Mouse (Mus musculus) spleen, embryonic (tissue): ENCODE data around the gene Bzw1.
"Not testable (repeated sequence)": the region's sequence is repeated elsewhere in the genome, so short reads cannot be mapped to it uniquely, and the experiment has no call there.

Experiments used
- CTCF ChIA-PET: fragments of 350-600 bp; sonication (Branson Sonifier 250); formaldehyde crosslinking; loops from one replicate; lab custom pipeline; 2022; lab: Charles Lee

The Bzw1 gene

DNA sequence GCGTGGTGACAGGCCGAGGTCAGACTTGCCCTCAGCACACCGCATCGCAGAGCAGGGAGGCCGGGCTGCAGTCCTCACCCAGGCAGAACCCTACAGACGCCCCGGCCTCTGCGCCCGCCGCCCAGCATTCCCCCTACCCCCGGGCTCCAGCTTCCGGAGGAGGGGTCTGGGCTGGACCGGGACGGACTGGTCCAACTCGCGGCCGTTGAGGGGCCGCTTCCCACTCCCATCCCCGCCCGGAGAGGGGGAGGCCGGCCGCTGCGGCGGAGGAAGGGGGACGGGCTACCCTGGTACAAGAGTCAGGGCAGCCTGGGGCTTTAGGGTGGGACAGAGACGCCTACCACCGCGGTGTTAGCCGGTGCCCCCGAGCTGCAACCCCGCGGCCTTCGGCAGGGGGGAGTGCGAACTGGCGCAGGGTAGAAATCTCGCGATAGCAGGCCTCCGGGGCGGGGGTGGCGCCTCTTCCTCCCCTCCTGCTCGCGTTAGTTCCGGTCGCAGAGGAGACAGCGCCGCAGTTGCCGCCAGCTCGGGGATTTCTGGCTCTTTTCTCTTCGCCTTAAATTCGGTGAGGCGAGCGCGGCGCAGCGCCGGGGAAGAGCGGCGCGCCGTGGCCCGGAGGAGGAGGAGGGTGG lies at the start of gene Bzw1:
TSS of gene Bzw1 (plus strand) at position 247 of the 632 bp plus-strand sequence.
- CTCF ChIA-PET = no interaction called here

DNA sequence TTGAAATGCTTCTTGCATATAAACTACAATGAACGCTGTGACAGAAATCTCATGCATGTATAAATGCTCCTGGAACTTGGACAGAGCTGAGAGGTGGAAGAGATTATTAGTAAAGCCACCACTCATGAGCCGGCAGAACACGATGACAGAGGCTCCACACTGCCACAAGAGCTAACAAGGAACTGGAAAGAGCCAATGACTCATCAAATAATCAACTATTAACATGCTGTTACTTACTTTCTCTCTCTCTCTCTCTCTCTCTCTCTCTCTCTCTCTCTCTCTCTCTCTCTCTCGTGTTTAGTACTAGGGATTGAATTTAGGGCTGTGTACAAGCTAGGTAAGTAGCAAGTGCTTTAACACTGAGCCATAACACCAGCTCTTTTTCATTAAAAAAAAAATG lies 48.8 kb upstream of the Bzw1 start:
- CTCF ChIA-PET = no interaction called here

- CTCF ChIA-PET = no interaction called here
Observed at GRCm38 (mm10) chr1:58344570-58344969, 48.1 kb upstream of the Bzw1 start.

DNA sequence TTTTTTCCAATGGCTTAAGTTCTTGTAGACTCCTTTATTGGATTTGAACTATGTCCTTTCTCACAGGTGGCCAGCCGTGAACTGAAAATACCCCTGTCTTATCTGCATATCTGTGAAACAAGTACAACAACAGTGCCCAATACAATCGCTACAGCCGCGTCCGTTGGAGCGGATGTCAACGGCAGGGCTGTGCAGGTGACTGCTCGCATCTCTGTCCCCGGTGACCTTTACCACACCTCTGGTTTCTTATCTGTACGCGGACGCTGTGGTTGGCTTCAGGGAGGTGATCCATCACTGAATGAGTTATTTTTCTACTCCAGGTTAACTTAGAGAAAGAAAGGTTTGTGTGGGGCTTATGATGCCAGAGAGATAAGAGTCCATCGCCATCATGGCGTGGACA lies 46.5 kb upstream of the Bzw1 start:
- CTCF ChIA-PET = no interaction called here

DNA sequence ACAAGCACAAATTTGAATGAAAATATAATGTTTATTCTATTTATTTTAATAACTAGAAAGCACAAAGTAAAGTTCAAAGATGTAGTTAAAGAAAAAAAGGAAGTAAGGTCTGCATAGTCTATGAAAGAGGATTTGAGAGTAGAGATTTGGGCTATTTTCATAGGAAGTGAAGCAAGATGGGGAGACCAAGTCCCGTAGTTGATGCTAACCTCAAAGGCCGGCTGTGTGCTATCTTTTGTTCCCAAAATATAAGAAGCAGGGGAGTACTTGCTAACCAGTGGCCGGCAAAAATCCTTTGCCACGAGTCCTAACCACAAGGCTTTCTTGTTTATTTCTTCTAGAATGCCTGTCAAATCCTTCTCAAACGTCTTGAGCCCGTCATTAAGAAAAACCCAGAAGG lies 44.0 kb upstream of the Bzw1 start:
- CTCF ChIA-PET = interaction anchor here (0.6 kb wide), 1 partner anchor 150 kb away, joined by 4 read pairs; no protein-coding TSS in a partner anchor

- CTCF ChIA-PET = no interaction called here
Observed at GRCm38 (mm10) chr1:58353238-58353893, 39.3 kb upstream of the Bzw1 start.

GRCm38 (mm10) chr1:58358958-58359901 lies 33.5 kb upstream of the Bzw1 start:
- CTCF ChIA-PET = no interaction called here

DNA sequence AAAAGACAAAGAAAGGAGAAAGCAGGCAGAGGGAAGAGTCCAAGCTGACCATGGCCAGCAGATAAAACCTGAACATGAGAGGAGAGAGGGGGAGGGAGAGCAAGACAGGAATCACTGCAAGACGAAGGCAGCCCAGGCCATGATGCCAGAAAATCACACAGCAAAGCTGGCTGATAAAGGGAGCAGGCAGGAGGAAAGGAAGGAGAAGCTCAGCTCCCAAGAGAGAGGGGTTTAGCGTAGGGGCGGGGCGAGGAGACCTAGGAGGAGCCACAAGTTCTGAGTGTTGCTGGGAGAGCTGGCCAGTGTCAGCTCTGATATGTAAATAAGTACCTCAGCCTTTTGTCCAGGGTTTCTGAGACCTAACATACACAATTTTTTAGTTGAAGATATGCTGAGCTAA lies 30.4 kb upstream of the Bzw1 start:
- CTCF ChIA-PET = no interaction called here

DNA sequence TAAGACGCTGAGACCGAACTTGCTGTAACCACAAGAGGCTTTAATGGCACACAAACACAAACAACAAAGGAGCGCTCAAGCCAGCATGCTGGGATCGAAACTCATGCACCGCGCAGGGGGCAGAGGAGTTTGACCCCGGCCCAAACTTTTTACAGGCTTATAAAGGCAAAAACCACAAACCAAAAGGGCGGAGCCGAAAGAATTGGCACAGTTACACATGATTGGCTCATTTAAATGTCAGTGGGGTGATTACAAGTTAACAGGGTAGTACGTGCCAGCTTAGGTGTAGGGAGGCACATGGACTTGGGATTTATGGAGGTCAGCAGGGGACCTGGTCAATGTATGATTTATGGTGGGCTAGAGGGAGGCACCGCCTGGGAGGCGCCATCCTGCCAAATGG lies 28.1 kb upstream of the Bzw1 start:
- CTCF ChIA-PET = no interaction called here

- CTCF ChIA-PET = no interaction called here
Observed at GRCm38 (mm10) chr1:58365829-58366228, 26.9 kb upstream of the Bzw1 start.

DNA sequence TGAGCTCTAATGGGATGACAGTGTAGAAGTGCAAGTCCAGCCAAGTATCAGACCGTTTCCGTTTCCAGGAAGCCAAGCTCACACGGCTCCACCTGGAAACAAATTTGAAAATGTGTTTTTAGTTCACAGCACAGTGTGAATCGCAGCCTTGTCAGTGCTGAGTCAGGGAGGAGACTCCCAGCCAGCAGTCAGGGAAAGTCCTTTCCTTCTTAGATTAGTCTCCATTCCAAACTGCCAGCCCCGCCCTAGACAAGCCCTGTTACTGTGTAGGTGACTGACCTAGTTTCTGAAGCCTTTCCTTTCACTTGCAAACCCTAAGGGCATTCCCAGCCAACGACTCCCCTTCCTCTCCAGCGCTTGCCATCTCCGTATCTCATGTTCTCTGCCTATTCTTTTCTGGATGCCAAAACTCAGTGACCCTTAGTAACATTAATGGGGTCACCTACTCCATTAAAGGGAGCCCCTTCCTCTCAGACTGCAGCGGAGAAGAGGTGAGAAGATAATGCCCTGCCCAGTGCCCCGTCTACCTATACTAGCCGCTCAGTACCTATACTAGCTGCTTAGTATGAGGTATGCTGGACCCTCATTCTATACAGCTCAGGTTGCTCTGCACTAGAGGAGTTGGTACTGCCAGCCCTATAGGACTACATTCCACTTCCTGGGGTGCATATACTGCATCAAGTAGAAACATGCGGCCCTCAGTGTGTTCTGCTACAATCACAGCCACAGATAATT lies 25.8 kb upstream of the Bzw1 start:
- CTCF ChIA-PET = no interaction called here

- CTCF ChIA-PET = no interaction called here
Observed at GRCm38 (mm10) chr1:58369716-58370115, 23.0 kb upstream of the Bzw1 start.

DNA sequence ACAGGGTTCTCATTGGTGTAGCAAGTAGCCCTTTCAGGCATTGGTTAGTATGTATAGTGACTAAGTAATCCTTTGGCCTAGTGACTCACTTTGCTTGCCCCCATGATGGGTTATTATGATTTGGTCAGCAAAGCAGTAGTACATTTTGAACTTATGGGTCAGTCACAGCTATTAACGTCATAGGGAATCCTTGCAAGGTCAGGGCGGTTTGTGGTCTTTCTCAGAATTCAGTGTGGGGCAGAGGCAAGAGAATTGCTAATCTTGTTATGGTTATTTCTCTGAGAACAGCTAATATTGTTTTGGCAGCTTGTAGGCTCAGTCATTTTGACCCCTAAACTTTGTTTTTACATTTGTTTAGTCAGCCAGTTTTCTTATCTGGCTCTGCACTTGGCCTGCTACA lies 18.4 kb upstream of the Bzw1 start:
- CTCF ChIA-PET = not testable (repeated sequence)

DNA sequence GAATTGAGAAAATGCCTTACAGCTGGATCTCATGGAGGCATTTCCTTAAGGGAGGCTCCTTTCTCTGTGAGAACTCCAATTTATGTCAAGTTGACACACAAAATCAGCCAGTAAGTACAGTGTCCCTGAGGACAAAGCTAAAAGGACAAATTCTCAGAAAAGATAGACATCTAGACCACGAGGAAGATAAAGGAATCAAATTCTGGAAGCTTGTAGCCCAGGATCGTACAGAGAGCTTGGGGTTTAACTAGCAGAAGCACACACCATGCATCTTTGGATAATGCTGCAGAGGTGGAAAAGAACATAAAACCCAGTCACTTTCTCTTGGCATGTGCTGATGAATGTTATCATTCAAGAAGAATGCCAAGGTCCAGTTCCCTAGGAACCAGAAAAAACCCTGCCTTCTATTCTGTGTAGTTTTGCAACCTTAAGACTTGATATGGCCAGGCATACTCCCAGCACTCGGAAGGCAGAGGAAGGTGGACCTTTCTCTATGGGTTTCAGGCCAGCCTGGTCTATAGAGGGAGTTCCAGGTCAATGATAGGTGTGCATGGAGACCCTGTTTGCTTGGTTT lies 17.0 kb upstream of the Bzw1 start:
- CTCF ChIA-PET = interaction anchor here (0.6 kb wide), 1 partner anchor 858 kb away, joined by 7 read pairs; no protein-coding TSS in a partner anchor

DNA sequence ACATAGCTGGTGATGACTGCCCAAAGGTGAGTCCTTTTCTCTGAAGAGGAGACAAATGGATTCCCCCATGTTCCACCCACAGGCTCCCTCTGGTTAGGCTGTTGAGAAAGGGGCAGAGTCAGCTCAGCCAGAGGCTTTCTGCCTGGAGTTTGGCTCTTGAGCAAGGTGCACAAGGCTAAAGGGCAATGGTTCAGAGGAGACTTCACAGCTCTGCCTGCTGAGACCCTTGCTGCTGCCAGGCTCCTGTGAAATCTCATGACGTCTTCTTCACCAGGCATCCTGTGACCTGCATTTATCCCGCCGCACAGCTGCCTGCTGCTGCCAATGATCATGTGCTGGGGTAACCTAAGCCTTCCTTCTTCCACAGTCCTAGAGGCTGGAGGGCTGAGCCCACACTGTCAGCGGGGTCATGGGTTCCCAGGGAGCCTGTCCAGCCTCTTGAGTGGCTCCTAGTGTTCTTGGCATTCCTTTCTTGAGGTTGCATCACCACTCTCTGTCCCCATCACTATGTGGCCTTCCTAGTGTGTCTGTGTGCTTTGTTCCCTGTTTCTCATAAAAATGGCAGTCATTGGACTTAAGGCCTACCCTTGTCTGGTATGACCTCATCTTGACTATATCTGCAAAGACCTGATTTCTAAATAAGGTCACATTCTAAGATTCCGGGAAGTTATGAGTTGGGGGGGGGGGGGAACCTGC lies 10.0 kb upstream of the Bzw1 start:
- CTCF ChIA-PET = interaction anchor here (0.6 kb wide), 1 partner anchor 798 kb away, joined by 13 read pairs; no protein-coding TSS in a partner anchor

DNA sequence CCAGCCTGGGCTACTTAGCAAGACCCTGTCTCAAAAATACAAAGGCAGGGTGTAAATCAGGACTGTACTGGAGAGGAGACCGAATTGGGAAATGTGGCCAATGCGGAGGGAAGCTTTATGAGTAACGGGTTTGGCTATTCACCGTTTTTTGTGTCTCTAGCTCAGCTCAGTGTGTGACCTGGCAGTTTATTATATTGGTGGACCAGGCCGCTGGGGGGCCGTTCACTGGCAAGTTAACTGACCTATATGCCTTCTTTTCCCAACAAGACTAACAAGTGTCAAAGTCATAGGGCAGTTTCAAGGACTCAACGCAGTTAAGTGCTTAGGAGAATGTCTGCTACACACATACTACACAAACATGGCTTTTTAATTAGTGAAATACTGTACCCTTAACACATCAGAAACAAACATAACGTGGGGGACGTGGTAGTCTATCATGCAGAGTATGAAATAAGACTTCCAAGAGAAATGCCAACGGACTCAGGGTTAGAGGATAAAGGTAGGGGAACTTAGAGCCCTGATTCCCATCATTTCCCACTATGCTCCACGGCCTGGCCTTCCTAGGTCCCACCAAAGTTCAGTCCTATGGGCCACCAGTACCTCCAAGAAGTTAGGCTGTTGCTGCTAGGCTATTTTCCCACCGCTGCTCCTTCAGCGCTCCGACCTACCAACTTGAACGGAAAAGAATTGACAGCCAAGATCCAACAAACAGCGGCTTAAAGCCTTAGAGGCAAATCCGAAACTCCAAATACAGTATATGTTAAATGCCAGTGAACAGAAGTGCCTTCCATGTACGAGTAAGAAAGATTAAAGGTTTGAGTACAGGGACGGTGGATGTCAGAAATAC lies 1.1 kb upstream of the Bzw1 start:
- CTCF ChIA-PET = interaction anchor here (0.8 kb wide), 1 partner anchor 289 kb away, joined by 3 read pairs; no protein-coding TSS in a partner anchor

DNA sequence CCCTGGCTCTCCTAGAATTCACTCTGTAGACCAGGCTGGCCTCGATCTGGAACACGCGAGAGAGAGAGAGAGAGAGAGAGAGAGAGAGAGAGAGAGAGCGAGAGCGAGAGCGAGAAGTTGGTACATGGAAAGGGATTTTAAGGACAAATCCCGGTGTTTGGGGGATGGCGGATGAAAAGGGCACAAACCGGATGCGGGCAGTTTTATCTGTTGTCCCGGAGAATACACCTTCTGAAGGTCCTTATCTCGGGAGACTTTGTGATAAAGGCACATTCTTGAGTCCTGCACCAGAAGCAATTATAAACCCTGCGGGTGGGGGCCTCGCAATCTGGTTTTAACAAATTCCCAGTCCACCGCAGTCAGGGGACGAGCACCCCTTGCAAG lies 438 bp upstream of the Bzw1 start:
- CTCF ChIA-PET = no interaction called here

DNA sequence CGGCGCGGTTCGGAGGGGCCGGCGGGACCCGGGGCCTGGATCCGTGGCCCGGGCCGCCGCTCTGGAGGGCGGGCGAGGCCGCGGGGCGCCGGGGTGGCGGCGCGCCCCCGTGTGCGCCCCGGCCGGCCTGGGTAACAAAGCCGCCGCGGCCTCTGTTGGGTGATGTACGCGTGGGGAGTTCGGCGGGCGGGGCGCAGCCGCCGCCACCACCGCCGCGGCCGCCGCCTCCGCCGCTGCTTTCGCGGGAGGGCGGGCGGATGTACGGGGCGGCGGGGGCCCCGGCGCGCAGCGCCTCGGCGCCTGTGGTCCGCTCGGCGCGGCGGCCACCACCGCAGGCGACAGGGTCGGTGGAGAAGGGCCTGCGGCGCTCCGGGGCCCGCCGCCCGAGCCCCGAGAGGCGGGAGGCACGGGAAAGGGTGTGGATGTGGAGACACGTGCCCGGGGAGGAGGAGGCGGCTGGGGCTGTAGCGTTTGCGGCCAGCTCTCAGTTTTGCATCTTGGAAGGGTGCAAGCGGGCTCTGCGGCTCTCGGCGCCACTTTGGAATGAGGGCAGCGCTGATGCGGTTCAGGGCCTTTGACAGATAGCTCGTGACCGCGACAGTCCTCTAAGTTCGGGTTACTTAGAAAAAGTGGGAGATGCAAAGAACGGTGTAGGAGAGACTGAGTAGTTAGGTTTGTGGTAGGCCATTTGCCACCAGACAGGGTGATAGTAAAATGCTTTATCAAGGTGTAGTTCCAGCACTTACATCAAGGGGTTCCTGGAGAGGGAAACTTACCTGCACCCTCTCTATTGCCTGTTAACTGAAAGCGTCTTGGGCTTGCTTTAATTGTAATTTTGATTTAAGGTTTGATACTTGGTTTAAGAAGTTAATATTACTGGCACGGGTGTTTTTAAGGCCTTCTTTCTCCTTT lies 842 bp downstream of the Bzw1 start:
- CTCF ChIA-PET = interaction anchor here (0.8 kb wide), 1 partner anchor 22 kb away, joined by 5 read pairs; no protein-coding TSS in a partner anchor
